Mouse (Mus musculus) left cerebral cortex, postnatal 10 days (tissue): ENCODE data around the gene Mthfd2. TPM values are rescaled to one million over a fixed set of nuclear protein-coding genes. Genes with fewer than 3 reads are reported as not detected.

Experiments
- DNase-seq, 2 experiments: peaks; one replicate each; pipeline ENCODE4 v3.0.0; 2021 to 2022; ENCODE audit warnings: low spot score in 2 of 2, mixed read lengths in 1 of 2; ENCODE audit errors: extremely low spot score in 1 of 2
- intact Hi-C: fragments of 180-260 bp; cut with DNase I; formaldehyde crosslinking; loops from one replicate; pipeline ENCODE4 v1.15.1; 2025
- total RNA-seq, 2 experiments: library from RNA; stranded (reverse); gene quantifications; 2 replicates each; pipeline ENCODE4 v1.2.3; 2021

The Mthfd2 gene
- total RNA-seq, 2 experiments from 2014 or later = 8.3 to 10.6 TPM

- no peak for DNase-seq
- intact Hi-C loops = no loop called here
These were observed 25.1 kb downstream of the Mthfd2 start for GRCm38 (mm10) chr6:83300447-83301229.

GRCm38 (mm10) chr6:83280256-83280955 is 45.3 kb downstream of the Mthfd2 start:
- DNase-seq = peak in 1 of 2 experiments; percentile 15

GRCm38 (mm10) chr6:83278881-83279280 is 46.8 kb downstream of the Mthfd2 start:
- peak in 1 of 2 experiments; percentile 18 for DNase-seq
- intact Hi-C loops = no loop called here

More at GRCm38 (mm10) chr6:83280256-83280955, 45.3 kb downstream of the Mthfd2 start:
- intact Hi-C loops = loop anchor here (5.0 kb wide), 1 partner anchor 58 kb away; no protein-coding TSS in a partner anchor

- intact Hi-C loops = no loop called here
- DNase-seq = peak in 1 of 2 experiments; percentile 16
These were observed 48.6 kb downstream of the Mthfd2 start for GRCm38 (mm10) chr6:83277151-83277550.

- DNase-seq = no peak
- intact Hi-C loops = no loop called here
These were observed 52.0 kb downstream of the Mthfd2 start for GRCm38 (mm10) chr6:83273733-83274132.

- DNase-seq = peak; percentile 88 to 94
- intact Hi-C loops = loop anchor here (5.0 kb wide), 1 partner anchor 56 kb away; no protein-coding TSS in a partner anchor
These were observed 57.3 kb downstream of the Mthfd2 start for GRCm38 (mm10) chr6:83268144-83269010.

- no peak for DNase-seq
- intact Hi-C loops = loop anchor here (5.0 kb wide), 1 partner anchor 55 kb away; no protein-coding TSS in a partner anchor
These were observed 58.1 kb downstream of the Mthfd2 start for GRCm38 (mm10) chr6:83267616-83268015.

GRCm38 (mm10) chr6:83265653-83266052 is 60.1 kb downstream of the Mthfd2 start:
- DNase-seq = no peak
- intact Hi-C loops = loop anchor here (5.0 kb wide), 1 partner anchor 53 kb away; no protein-coding TSS in a partner anchor

- intact Hi-C loops = loop anchor here (5.0 kb wide), 1 partner anchor 53 kb away; no protein-coding TSS in a partner anchor
- no peak for DNase-seq
These were observed 60.5 kb downstream of the Mthfd2 start for GRCm38 (mm10) chr6:83265253-83265652.

GRCm38 (mm10) chr6:83264516-83264915 is 61.2 kb downstream of the Mthfd2 start:
- intact Hi-C loops = no loop called here
- no peak for DNase-seq

Other genes with a start within 250 kb of the Mthfd2 start
- 10 to 100 TPM; 19.1 to 19.6 TPM for gene Pcgf1, start 248.0 kb downstream of the Mthfd2 start, total RNA-seq
- under 1 TPM in 1 of 2 experiments, not detected in 1; 0.69 TPM for gene Lbx2, start 239.5 kb downstream of the Mthfd2 start, total RNA-seq
- 1 to 10 TPM; 7.7 to 9.4 TPM for gene Ccdc142, start 224.3 kb downstream of the Mthfd2 start, total RNA-seq
- 1 to 10 TPM; 6.3 to 6.5 TPM for gene Gm42688, start 224.3 kb downstream of the Mthfd2 start, total RNA-seq
- gene Mrpl53, start 216.9 kb downstream of the Mthfd2 start, total RNA-seq = 10 to 100 TPM; 58.7 to 63.5 TPM
- gene Mogs, start 210.4 kb downstream of the Mthfd2 start, total RNA-seq = 10 to 100 TPM; 27.9 to 31.8 TPM
- gene Wbp1, start 204.3 kb downstream of the Mthfd2 start, total RNA-seq = 10 to 100 TPM; 50.4 to 54.7 TPM
- 10 to 100 TPM; 19.9 to 23.2 TPM for gene Ino80b, start 200.5 kb downstream of the Mthfd2 start, total RNA-seq
- gene Rtkn, start 190.4 kb downstream of the Mthfd2 start, total RNA-seq = 10 to 100 TPM; 30.3 to 34.4 TPM
- 10 to 100 TPM; 28.0 to 29.4 TPM for gene Wdr54, start 169.5 kb downstream of the Mthfd2 start, total RNA-seq
- gene 1700003E16Rik, start 169.5 kb downstream of the Mthfd2 start, total RNA-seq = 10 to 100 TPM; 28.5 to 29.0 TPM
- gene Dctn1, start 160.0 kb downstream of the Mthfd2 start, total RNA-seq = 100 to 1,000 TPM; 351 to 353 TPM
- under 1 TPM; 0.71 to 0.75 TPM for gene Slc4a5, start 106.1 kb downstream of the Mthfd2 start, total RNA-seq
- gene Mob1a, start 108 bp upstream of the Mthfd2 start, total RNA-seq = 10 to 100 TPM; 21.0 to 21.6 TPM
- 10 to 100 TPM; 33.7 to 36.7 TPM for gene Bola3, start 23.2 kb upstream of the Mthfd2 start, total RNA-seq
- gene Tet3, start 133.2 kb upstream of the Mthfd2 start, total RNA-seq = 100 to 1,000 TPM; 105 to 114 TPM
- gene Dguok, start 181.1 kb upstream of the Mthfd2 start, total RNA-seq = 10 to 100 TPM; 26.5 to 27.6 TPM
- 1 to 10 TPM in 1 of 2 experiments, under 1 TPM in 1; 0.87 to 1.0 TPM for gene Actg2, start 210.4 kb upstream of the Mthfd2 start, total RNA-seq
- 10 to 100 TPM; 38.3 to 39.8 TPM for gene Stambp, start 246.8 kb upstream of the Mthfd2 start, total RNA-seq